Mouse (Mus musculus) limb, embryonic 10.5 days (tissue): Measurements from ENCODE around the gene Tmem184b. TPM values are rescaled to one million over a fixed set of nuclear protein-coding genes. Genes with fewer than 3 reads are reported as not detected.

Experiments used
- DNase-seq: peaks from one replicate; pipeline ENCODE4 v3.0.0-alpha.2; 2017; ENCODE audit warnings: low spot score
- H3K27ac ChIP-seq: fragments of 300-500 bp; sonication (generic); 2 replicates; pipeline ENCODE4 v1.5.1; 2016; ENCODE audit warnings: mild to moderate bottlenecking
- H3K27me3 ChIP-seq: fragments of 300-500 bp; sonication (generic); 2 replicates; pipeline ENCODE4 v1.6.1; 2016; ENCODE audit warnings: low read depth, mild to moderate bottlenecking; ENCODE audit not compliant: poor library complexity, severe bottlenecking
- H3K36me3 ChIP-seq: fragments of 300-500 bp; sonication (generic); 2 replicates; pipeline ENCODE4 v1.6.1; 2016; ENCODE audit warnings: mild to moderate bottlenecking, moderate library complexity
- H3K4me1 ChIP-seq: fragments of 300-500 bp; sonication (generic); 2 replicates; pipeline ENCODE4 v1.6.1; 2016
- H3K4me3 ChIP-seq: fragments of 300-500 bp; sonication (generic); 2 replicates; pipeline ENCODE4 v1.5.1; 2016; ENCODE audit warnings: mild to moderate bottlenecking, moderate library complexity
- H3K9me3 ChIP-seq: fragments of 300-500 bp; sonication (generic); replicated peaks from 2 replicates; pipeline ENCODE4 v1.6.1; 2016; ENCODE audit warnings: mild to moderate bottlenecking
- WGBS: fragments of 180-500 bp; shearing (Covaris S2); methylation state at CpG from one replicate; pipeline ENCODE4 v1.1.7; 2016; 5-methylcytosine and 5-hydroxymethylcytosine counted together
- polyA plus RNA-seq: library from polyadenylated mRNA; unstranded; fragments of >200 nt; fragmentation: Nextera tagmentation; extraction: Ambion mirVana; gene quantifications from 2 replicates; pipeline ENCODE4 v1.2.1, GENCODE M21; 2016

Tmem184b gene
- polyA plus RNA-seq, 1 experiment from 2014 or later: 74.8 TPM

GRCm38 (mm10) chr15:79330521-79330920 lies 72.8 kb downstream of the Tmem184b start:
- H3K27ac ChIP-seq: no peak overlapping the region
- no peaks in the 10 kb centered on the region for H3K9me3 ChIP-seq
- H3K4me3 ChIP-seq: no peak overlapping the region
- WGBS: 78% methylated on average over 4 of the region's 4 CpGs
- no peaks in the 10 kb centered on the region for H3K27me3 ChIP-seq
- peaks cover 37% of the 10 kb centered on the region for H3K4me1 ChIP-seq
- no peaks in the 10 kb centered on the region for H3K36me3 ChIP-seq
- no peak for DNase-seq

- Histone ChIP-seq H3K4me3 (no peak overlapping the region), H3K36me3 (no peaks in the 10 kb centered on the region), H3K27me3 (no peaks in the 10 kb centered on the region), H3K4me1 (peaks cover 37% of the 10 kb centered on the region), H3K9me3 (no peaks in the 10 kb centered on the region), H3K27ac (no peak overlapping the region)
- DNase-seq: no peak
- WGBS: 87% methylated on average over 6 of the region's 6 CpGs
Measured at GRCm38 (mm10) chr15:79329979-79330363, 73.4 kb downstream of the Tmem184b start.

DNA sequence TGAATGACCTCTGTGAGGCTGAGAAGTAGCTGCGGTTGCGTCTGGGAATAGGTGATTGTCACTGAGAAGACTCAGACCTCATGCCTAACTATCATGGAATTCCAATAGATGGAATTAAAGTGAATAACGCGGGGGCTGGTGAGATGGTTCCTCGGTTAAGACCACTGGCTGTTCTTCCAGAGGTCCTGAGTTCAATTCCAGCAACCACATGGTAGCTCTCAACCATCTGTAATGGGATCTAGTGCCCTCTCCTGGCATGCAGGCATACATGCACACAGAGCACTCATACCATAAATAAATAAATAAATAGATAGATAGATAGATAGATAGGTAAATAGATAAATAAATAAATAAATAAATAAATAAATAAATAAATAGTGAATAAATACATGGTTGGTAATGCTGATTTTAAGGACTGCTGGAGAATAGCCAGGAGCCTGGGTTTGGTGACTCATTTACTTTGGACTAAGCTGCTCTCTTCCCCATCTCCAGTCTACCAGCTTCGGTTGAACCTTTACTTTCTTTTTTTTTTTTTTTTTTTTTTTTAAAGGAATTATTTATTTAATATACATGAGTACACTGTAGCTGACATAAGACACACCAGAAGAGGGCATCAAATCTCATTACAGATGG lies 73.9 kb downstream of the Tmem184b start:
- no peaks in the 10 kb centered on the region for H3K36me3 ChIP-seq
- DNase-seq: no peak
- no peaks in the 10 kb centered on the region for H3K27me3 ChIP-seq
- H3K27ac ChIP-seq: no peak overlapping the region
- H3K4me3 ChIP-seq: no peak overlapping the region
- WGBS: 96% methylated on average over 6 of the region's 6 CpGs
- peaks cover 36% of the 10 kb centered on the region for H3K4me1 ChIP-seq
- no peaks in the 10 kb centered on the region for H3K9me3 ChIP-seq

DNA sequence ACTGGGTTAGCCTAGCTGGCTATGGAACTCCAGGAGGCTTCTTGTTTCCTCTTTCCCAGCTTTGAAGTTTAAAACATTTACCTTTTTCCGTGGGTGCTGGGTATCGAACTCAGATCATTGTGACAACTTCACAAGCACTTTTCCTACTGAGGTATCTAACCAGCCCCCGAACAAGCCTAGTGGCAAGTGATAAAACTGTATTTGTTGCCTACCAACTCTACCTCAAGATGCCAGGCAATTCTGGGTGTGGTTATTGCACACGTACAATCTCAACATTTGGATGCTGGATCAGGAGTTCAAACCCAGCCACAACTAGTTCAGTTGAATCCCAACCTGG lies 74.5 kb downstream of the Tmem184b start:
- DNase-seq: no peak
- no peak overlapping the region for H3K27ac ChIP-seq
- no peaks in the 10 kb centered on the region for H3K36me3 ChIP-seq
- no peaks in the 10 kb centered on the region for H3K27me3 ChIP-seq
- H3K4me1 ChIP-seq: peaks cover 41% of the 10 kb centered on the region
- H3K9me3 ChIP-seq: no peaks in the 10 kb centered on the region
- H3K4me3 ChIP-seq: no peak overlapping the region
- 93% methylated on average over 4 of the region's 4 CpGs for WGBS

DNA sequence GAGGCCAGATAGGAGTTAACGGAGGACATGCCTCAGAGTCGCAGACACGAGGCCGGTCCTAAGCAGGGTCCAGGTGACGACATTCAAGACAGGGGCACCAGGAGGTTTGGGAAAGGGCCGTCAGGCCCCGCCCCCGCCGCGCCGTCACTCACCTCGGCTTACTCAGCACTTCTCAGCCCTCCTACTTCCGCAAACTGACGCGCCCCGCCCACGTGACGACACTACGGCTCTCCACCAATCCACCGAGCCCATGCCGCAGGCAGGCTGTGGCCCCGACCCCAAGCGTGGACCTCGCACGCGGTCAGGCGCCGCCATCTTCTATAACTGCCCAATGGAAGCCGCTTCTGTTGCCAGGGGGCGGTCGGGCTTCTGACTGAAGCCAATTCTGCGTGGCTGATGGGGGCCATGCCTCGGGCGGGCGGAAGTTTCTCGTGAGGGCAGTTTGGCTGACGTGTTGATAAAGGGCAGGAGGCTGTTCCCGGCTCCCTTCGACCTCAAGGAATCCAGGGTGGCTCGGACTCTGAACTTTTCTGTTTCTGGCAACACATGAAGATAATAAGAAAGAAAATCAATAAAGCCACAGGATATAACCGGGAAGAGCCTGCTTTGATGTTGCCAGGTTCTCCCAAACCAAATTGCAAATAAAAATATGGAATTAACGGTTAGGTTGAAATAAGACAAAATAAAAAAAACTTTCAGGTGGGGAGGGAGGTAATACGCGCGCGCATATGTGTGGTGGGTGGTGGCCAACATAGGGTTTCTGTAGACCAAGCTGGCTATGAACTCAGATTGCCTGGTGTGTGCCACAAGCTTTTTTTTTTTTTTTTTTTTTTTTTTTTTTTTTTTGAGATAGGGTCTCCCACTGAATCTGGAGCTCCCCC lies 75.1 kb downstream of the Tmem184b start, which contains the start of gene Pla2g6:
Gene Pla2g6, minus strand, starts transcription at position 333 of the 881 bp plus-strand sequence.
- H3K27me3 ChIP-seq: no peaks in the 10 kb centered on the region
- H3K9me3 ChIP-seq: no peaks in the 10 kb centered on the region
- H3K4me3 ChIP-seq: peak within 1 kb of the TSS; percentile 69
- H3K36me3 ChIP-seq: no peaks in the 10 kb centered on the region
- H3K27ac ChIP-seq: peak within 1 kb of the TSS; percentile 94
- DNase-seq: peak; percentile 100
- 3% methylated on average over 46 of the region's 46 CpGs for WGBS
- peaks cover 47% of the 10 kb centered on the region for H3K4me1 ChIP-seq

DNA sequence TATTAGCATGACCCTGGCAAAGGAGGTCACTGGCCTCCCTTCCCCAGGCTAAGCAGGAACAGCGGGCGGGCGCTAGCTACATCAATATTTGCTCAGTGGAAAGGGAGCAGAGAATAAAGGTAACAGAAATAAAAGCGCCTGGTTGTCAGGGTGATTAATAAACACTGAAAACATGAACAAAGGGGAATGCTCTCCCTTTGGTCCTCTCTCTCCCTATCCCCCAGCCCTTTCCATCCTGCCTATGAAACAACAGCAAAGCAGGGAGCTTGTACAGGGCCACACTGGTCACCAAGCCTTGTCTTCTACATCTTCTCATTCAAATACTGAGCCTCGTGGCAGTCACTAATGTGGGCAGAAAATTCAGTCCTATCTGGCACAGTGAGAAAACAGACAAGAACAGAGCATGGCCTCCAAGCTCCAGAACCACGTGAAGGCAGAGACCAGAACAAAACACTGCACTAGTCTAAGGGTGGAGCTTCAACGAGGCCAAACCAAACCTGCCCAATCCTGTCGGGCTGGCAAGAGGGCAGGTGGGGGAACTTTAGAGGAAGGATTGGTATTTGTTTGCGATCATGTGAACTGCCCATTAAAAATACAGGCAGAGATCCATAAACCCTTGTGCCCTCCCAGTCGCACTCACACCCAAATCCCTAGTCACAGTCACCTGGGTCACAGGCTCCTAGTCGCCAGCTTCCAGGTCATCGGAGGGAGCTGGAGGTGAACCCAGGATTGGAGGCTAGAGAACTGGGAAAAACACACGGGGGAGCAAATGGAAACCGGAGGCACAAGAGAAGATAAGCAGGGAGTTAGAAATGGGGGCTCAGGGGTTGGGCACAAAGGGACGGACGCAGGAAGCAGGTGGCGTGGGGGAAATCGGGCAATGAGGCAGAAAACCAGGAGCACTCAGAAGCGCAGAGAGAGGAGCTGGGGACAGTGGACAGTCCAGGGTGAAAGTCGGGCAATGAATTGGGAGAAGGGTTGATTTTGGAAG lies 76.1 kb downstream of the Tmem184b start:
- Histone ChIP-seq H3K27ac (peak overlapping the region; percentile 94), H3K36me3 (no peaks in the 10 kb centered on the region), H3K4me1 (peaks cover 57% of the 10 kb centered on the region), H3K27me3 (no peaks in the 10 kb centered on the region), H3K9me3 (no peaks in the 10 kb centered on the region), H3K4me3 (peak overlapping the region; percentile 69)
- DNase-seq: no peak
- WGBS: 20% methylated on average over 20 of the region's 20 CpGs

- WGBS: 82% methylated on average over 4 of the region's 4 CpGs
- Histone ChIP-seq H3K27ac (no peak overlapping the region), H3K4me3 (no peak overlapping the region), H3K9me3 (no peaks in the 10 kb centered on the region), H3K36me3 (no peaks in the 10 kb centered on the region), H3K27me3 (no peaks in the 10 kb centered on the region), H3K4me1 (peaks cover 57% of the 10 kb centered on the region)
- no peak for DNase-seq
Measured at GRCm38 (mm10) chr15:79326264-79326663, 77.1 kb downstream of the Tmem184b start.

GRCm38 (mm10) chr15:79325742-79326141 lies 77.6 kb downstream of the Tmem184b start:
- 94% methylated on average over 3 of the region's 3 CpGs for WGBS
- Histone ChIP-seq H3K27me3 (no peaks in the 10 kb centered on the region), H3K4me3 (no peak overlapping the region), H3K36me3 (no peaks in the 10 kb centered on the region), H3K4me1 (peaks cover 57% of the 10 kb centered on the region), H3K9me3 (no peaks in the 10 kb centered on the region), H3K27ac (peak overlapping the region; percentile 23; the same call in 1 of the 2 replicates)
- DNase-seq: no peak

GRCm38 (mm10) chr15:79324373-79324772 lies 79.0 kb downstream of the Tmem184b start:
- Histone ChIP-seq H3K4me1 (peaks cover 57% of the 10 kb centered on the region), H3K36me3 (no peaks in the 10 kb centered on the region), H3K9me3 (no peaks in the 10 kb centered on the region), H3K27ac (peak overlapping the region; percentile 50; the same call in 1 of the 2 replicates), H3K4me3 (no peak overlapping the region), H3K27me3 (no peaks in the 10 kb centered on the region)
- DNase-seq: no peak
- 93% methylated on average over 3 of the region's 3 CpGs for WGBS

GRCm38 (mm10) chr15:79323791-79324155 lies 79.6 kb downstream of the Tmem184b start:
- H3K4me1 ChIP-seq: peaks cover 57% of the 10 kb centered on the region
- DNase-seq: no peak
- H3K9me3 ChIP-seq: no peaks in the 10 kb centered on the region
- H3K4me3 ChIP-seq: no peak overlapping the region
- peak overlapping the region; percentile 50; the same call in 1 of the 2 replicates for H3K27ac ChIP-seq
- no peaks in the 10 kb centered on the region for H3K27me3 ChIP-seq
- WGBS: 89% methylated on average over 4 of the region's 4 CpGs
- H3K36me3 ChIP-seq: no peaks in the 10 kb centered on the region

DNA sequence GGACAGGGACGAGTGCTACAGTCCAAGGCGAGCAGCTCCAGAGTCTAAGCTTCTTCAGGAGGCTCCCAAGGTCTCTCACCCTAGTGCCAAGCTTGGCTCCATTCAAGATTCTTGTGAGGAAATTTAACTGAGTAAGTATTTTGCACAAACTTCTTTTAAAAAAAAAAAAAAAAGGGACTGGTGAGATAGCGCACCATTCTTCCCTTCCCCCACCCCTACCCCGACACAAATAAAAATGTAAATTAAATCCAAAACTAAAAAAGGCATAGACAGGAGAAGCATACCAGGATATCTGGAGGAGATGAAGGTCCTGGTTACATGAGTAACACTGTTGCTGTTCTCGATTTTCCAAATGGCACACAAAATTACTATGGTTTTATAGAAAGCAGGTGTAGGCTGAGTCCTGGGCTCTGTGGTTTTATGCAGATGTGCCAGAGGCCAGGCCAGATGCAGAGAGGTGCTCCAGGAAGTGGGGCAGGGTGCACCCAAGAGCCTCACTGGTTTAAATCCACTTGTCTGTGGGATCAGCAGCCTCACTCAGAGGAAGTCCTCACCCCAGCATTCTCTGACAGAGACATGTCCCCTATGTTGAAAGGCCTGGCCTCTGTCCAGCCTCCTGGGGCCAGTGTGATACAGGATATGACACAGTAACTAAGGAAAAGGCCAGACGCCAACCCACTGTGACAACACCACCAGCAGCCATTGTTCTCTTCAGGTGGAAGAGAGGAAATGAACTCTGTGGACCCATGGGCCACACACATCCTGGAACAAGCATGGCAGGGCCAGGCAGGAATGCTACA lies 80.2 kb downstream of the Tmem184b start:
- no peaks in the 10 kb centered on the region for H3K27me3 ChIP-seq
- peaks cover 52% of the 10 kb centered on the region for H3K4me1 ChIP-seq
- DNase-seq: no peak
- H3K4me3 ChIP-seq: no peak overlapping the region
- 0 out of 2 replicates have a peak, but pooled peaks cover 3% of the 10 kb centered on the region for H3K36me3 ChIP-seq
- no peaks in the 10 kb centered on the region for H3K9me3 ChIP-seq
- 84% methylated on average over 6 of the region's 6 CpGs for WGBS
- H3K27ac ChIP-seq: peak overlapping the region; percentile 50; the same call in 1 of the 2 replicates
